Mouse (Mus musculus): ENCODE results near the gene Capn13.

- no peak for TF ChIP-seq CTCF (IDR thresholded peaks at IDR 0.05; ENCODE audit: borderline replicate concordance, insufficient read depth, low read depth, low read length)
- TF ChIP-seq POLR2A (IDR thresholded peaks at IDR 0.05; ENCODE audit: borderline replicate concordance, insufficient read depth, low read length), result no peak
Measured at GRCm38 (mm10) chr17:73449104-73449503, 48.4 kb upstream of the Capn13 start.

All from cerebellum, adult 2 months (tissue).